Mouse (Mus musculus) liver, embryonic 16.5 days (tissue): ENCODE results near the gene Otub2. TPM values are rescaled to one million over a fixed set of nuclear protein-coding genes. Genes with fewer than 3 reads are reported as not detected.

Experiments used
- ATAC-seq: fragments of 200-750 bp; cut with Nextera tagmentation; 2 replicates; pipeline ENCODE4 v1.8.0; 2017; ENCODE audit warnings: low read depth, mild to moderate bottlenecking, moderate number of reproducible peaks, moderate library complexity
- H3K27ac ChIP-seq: fragments of 300-500 bp; sonication (generic); 2 replicates; pipeline ENCODE4 v1.5.1; 2014; ENCODE audit warnings: mild to moderate bottlenecking, low read length
- H3K27me3 ChIP-seq: fragments of 300-500 bp; sonication (generic); 2 replicates; pipeline ENCODE4 v1.6.1; 2014; ENCODE audit warnings: low read depth, low read length, mixed read lengths; ENCODE audit not compliant: control insufficient read depth, insufficient read depth
- H3K36me3 ChIP-seq: fragments of 300-500 bp; sonication (generic); 2 replicates; pipeline ENCODE4 v1.6.1; 2014; ENCODE audit warnings: mild to moderate bottlenecking; ENCODE audit not compliant: control insufficient read depth, insufficient read depth
- H3K4me1 ChIP-seq: fragments of 300-500 bp; sonication (generic); 2 replicates; pipeline ENCODE4 v1.6.1; 2014; ENCODE audit warnings: low read depth, low read length, mixed read lengths; ENCODE audit not compliant: control insufficient read depth
- H3K4me2 ChIP-seq: fragments of 300-500 bp; sonication (generic); 2 replicates; pipeline ENCODE4 v1.6.1; 2014; ENCODE audit warnings: low read depth, low read length, mixed read lengths
- H3K4me3 ChIP-seq: fragments of 300-500 bp; sonication (generic); 2 replicates; pipeline ENCODE4 v1.5.1; 2014; ENCODE audit warnings: low read depth, mild to moderate bottlenecking, low read length
- H3K9ac ChIP-seq: fragments of 300-500 bp; sonication (generic); 2 replicates; pipeline ENCODE4 v1.6.1; 2014; ENCODE audit warnings: low read depth, low read length
- H3K9me3 ChIP-seq: fragments of 300-500 bp; sonication (generic); replicated peaks from 2 replicates; pipeline ENCODE4 v1.6.1; 2016; ENCODE audit warnings: low read length; ENCODE audit not compliant: control insufficient read depth
- WGBS: fragments of 180-500 bp; shearing (Covaris S2); extraction: QIAGEN DNeasy Blood & Tissue Kit; methylation state at CpG from one replicate; pipeline ENCODE4 v1.1.7; 2014; ENCODE audit not compliant: insufficient replicate concordance; 5-methylcytosine and 5-hydroxymethylcytosine counted together
- polyA plus RNA-seq: library from polyadenylated mRNA; unstranded; fragments of >200 nt; fragmentation: Nextera tagmentation; extraction: Ambion mirVana; gene quantifications from 2 replicates; pipeline ENCODE4 v1.2.1, GENCODE M21; 2015

The Otub2 gene
- polyA plus RNA-seq, 1 experiment from 2014 or later = 31.4 TPM

GRCm38 (mm10) chr12:103389348-103389727 lies 856 bp downstream of the Otub2 start:
- peak overlapping the region; percentile 98 for H3K4me3 ChIP-seq

GRCm38 (mm10) chr12:103389982-103390381 lies 1.5 kb downstream of the Otub2 start:
- H3K9ac ChIP-seq = peak overlapping the region; percentile 99
- H3K4me3 ChIP-seq = peak overlapping the region; percentile 98

More at GRCm38 (mm10) chr12:103389348-103389727, 856 bp downstream of the Otub2 start:
- ATAC-seq = peak; percentile 26
- peaks cover 51% of the 10 kb centered on the region for H3K4me1 ChIP-seq
- peak overlapping the region; percentile 90 for H3K27ac ChIP-seq
- WGBS = 39% methylated on average over 2 of the region's 2 CpGs
- H3K4me2 ChIP-seq = peak overlapping the region; percentile 64
- peaks cover 2% of the 10 kb centered on the region; the same call in 1 of the 2 replicates for H3K36me3 ChIP-seq
- no peaks in the 10 kb centered on the region for H3K27me3 ChIP-seq
- no peaks in the 10 kb centered on the region for H3K9me3 ChIP-seq
- H3K9ac ChIP-seq = peak overlapping the region; percentile 99

GRCm38 (mm10) chr12:103391098-103391497 lies 2.6 kb downstream of the Otub2 start:
- Histone ChIP-seq H3K27me3 (no peaks in the 10 kb centered on the region), H3K27ac (peak overlapping the region; percentile 90; the same call in 1 of the 2 replicates), H3K9ac (peak overlapping the region; percentile 99; the same call in 1 of the 2 replicates), H3K4me2 (peak overlapping the region; percentile 64), H3K4me3 (peak overlapping the region; percentile 98), H3K9me3 (no peaks in the 10 kb centered on the region), H3K36me3 (peaks cover 2% of the 10 kb centered on the region; the same call in 1 of the 2 replicates), H3K4me1 (peaks cover 63% of the 10 kb centered on the region)
- no peak for ATAC-seq
- WGBS = 84% methylated on average over 7 of the region's 7 CpGs

More at GRCm38 (mm10) chr12:103389982-103390381, 1.5 kb downstream of the Otub2 start:
- peak overlapping the region; percentile 64 for H3K4me2 ChIP-seq
- H3K36me3 ChIP-seq = peaks cover 2% of the 10 kb centered on the region; the same call in 1 of the 2 replicates
- no peaks in the 10 kb centered on the region for H3K9me3 ChIP-seq
- peaks cover 55% of the 10 kb centered on the region for H3K4me1 ChIP-seq
- no peaks in the 10 kb centered on the region for H3K27me3 ChIP-seq
- WGBS = 56% methylated on average over 4 of the region's 4 CpGs
- ATAC-seq = no peak
- peak overlapping the region; percentile 90 for H3K27ac ChIP-seq

GRCm38 (mm10) chr12:103393528-103393927 lies 5.0 kb downstream of the Otub2 start:
- Histone ChIP-seq H3K4me2 (peak overlapping the region; percentile 53), H3K27ac (peak overlapping the region; percentile 94), H3K27me3 (no peaks in the 10 kb centered on the region), H3K4me3 (peak overlapping the region; percentile 47), H3K36me3 (peaks cover 2% of the 10 kb centered on the region; the same call in 1 of the 2 replicates), H3K4me1 (peaks cover 63% of the 10 kb centered on the region), H3K9me3 (no peaks in the 10 kb centered on the region), H3K9ac (peak overlapping the region; percentile 63)
- peak; percentile 88 for ATAC-seq
- 11% methylated on average over 6 of the region's 6 CpGs for WGBS

GRCm38 (mm10) chr12:103395486-103396275 lies 7.2 kb downstream of the Otub2 start:
- peak overlapping the region; percentile 63 for H3K27ac ChIP-seq
- 76% methylated on average over 12 of the region's 12 CpGs for WGBS

GRCm38 (mm10) chr12:103396751-103397150 lies 8.3 kb downstream of the Otub2 start:
- no peaks in the 10 kb centered on the region for H3K9me3 ChIP-seq
- peaks cover 38% of the 10 kb centered on the region for H3K4me1 ChIP-seq
- H3K9ac ChIP-seq = no peak overlapping the region
- 77% methylated on average over 7 of the region's 7 CpGs for WGBS
- H3K36me3 ChIP-seq = peaks cover 9% of the 10 kb centered on the region
- no peaks in the 10 kb centered on the region for H3K27me3 ChIP-seq
- no peak for ATAC-seq
- H3K4me3 ChIP-seq = no peak overlapping the region
- H3K4me2 ChIP-seq = no peak overlapping the region
- no peak overlapping the region for H3K27ac ChIP-seq

More at GRCm38 (mm10) chr12:103395486-103396275, 7.2 kb downstream of the Otub2 start:
- H3K36me3 ChIP-seq = peaks cover 8% of the 10 kb centered on the region; the same call in 1 of the 2 replicates
- H3K4me2 ChIP-seq = peak overlapping the region; percentile 13; the same call in 1 of the 2 replicates
- no peaks in the 10 kb centered on the region for H3K27me3 ChIP-seq
- no peak overlapping the region for H3K4me3 ChIP-seq
- peaks cover 49% of the 10 kb centered on the region for H3K4me1 ChIP-seq
- no peaks in the 10 kb centered on the region for H3K9me3 ChIP-seq
- peak overlapping the region; percentile 31; the same call in 1 of the 2 replicates for H3K9ac ChIP-seq
- no peak for ATAC-seq

GRCm38 (mm10) chr12:103404131-103404530 lies 15.6 kb downstream of the Otub2 start:
- Histone ChIP-seq H3K4me1 (no peaks in the 10 kb centered on the region), H3K27me3 (no peaks in the 10 kb centered on the region), H3K4me2 (no peak overlapping the region), H3K9me3 (no peaks in the 10 kb centered on the region), H3K4me3 (no peak overlapping the region), H3K9ac (no peak overlapping the region), H3K36me3 (peaks cover 66% of the 10 kb centered on the region), H3K27ac (no peak overlapping the region)
- WGBS = 82% methylated on average over 18 of the region's 18 CpGs
- no peak for ATAC-seq

GRCm38 (mm10) chr12:103407720-103408119 lies 19.2 kb downstream of the Otub2 start, which contains the start of gene 9330161L09Rik:
Gene 9330161L09Rik, minus strand, starts transcription at chr12:103407820.
- Histone ChIP-seq H3K4me1 (no peaks in the 10 kb centered on the region), H3K27ac (no peak within 1 kb of the TSS), H3K4me3 (no peak within 1 kb of the TSS), H3K9me3 (no peaks in the 10 kb centered on the region), H3K4me2 (no peak within 1 kb of the TSS), H3K36me3 (peaks cover 73% of the 10 kb centered on the region), H3K27me3 (no peaks in the 10 kb centered on the region), H3K9ac (no peak within 1 kb of the TSS)
- no peak for ATAC-seq
- WGBS = 90% methylated on average over 4 of the region's 4 CpGs

- no peaks in the 10 kb centered on the region for H3K4me1 ChIP-seq
- no peak overlapping the region for H3K4me2 ChIP-seq
- no peak overlapping the region for H3K9ac ChIP-seq
- ATAC-seq = no peak
- H3K27me3 ChIP-seq = no peaks in the 10 kb centered on the region
- no peak overlapping the region for H3K4me3 ChIP-seq
- H3K27ac ChIP-seq = no peak overlapping the region
- no peaks in the 10 kb centered on the region for H3K9me3 ChIP-seq
- peaks cover 69% of the 10 kb centered on the region for H3K36me3 ChIP-seq
- 85% methylated on average over 10 of the region's 10 CpGs for WGBS
Measured at GRCm38 (mm10) chr12:103408144-103408543, 19.7 kb downstream of the Otub2 start.
